22 mouse cellular contexts compared by ENCODE assay signal in the genomic region with DNA sequence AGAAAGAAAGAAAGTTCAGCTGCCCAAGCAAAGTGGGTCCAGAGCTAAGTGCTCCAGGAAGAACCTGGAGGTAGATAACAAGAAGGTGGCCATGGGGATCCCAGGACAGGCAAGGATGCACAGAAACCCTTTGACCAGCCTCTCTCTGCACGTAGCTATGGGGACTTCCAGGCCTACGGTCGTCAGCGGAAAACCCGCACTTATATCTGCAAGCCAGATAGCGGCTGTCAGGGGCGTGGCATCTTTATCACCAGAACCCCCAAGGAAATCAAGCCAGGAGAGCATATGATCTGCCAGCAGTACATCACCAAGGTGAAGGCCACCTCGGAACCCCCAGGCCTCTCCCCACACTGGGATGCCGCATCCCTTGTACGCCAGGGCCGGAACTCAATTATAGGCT. TPM values are rescaled to one million over a fixed set of nuclear protein-coding genes. Genes with fewer than 3 reads are reported as not detected.
"Had no signal": no experiment of that assay in that cellular context is flagged by ENCODE, and none has a peak within 500 bp of the region (broad histone marks: within the 10 kb centered on the region; RNA-seq: fewer than 3 reads in every experiment).

No protein-coding gene starts in this region.

- H3K27ac ChIP-seq: left cerebral cortex, adult 2 months; limb, embryonic 12.5 days; limb, embryonic 15.5 days; lung, embryonic 15.5 days; midbrain, embryonic 12.5 days; midbrain, embryonic 15.5 days; neural tube, embryonic 12.5 days; neural tube, embryonic 15.5 days; stomach, embryonic 15.5 days had no signal

- H3K27me3 ChIP-seq: lung, embryonic 15.5 days; stomach, embryonic 15.5 days had no signal

- H3K9me3 ChIP-seq: limb, embryonic 12.5 days; limb, embryonic 15.5 days; lung, embryonic 15.5 days; midbrain, embryonic 12.5 days; midbrain, embryonic 15.5 days; neural tube, embryonic 12.5 days; neural tube, embryonic 15.5 days; stomach, embryonic 15.5 days had no signal

- H3K36me3 ChIP-seq: limb, embryonic 12.5 days; limb, embryonic 15.5 days; lung, embryonic 15.5 days; midbrain, embryonic 12.5 days; midbrain, embryonic 15.5 days; neural tube, embryonic 12.5 days; neural tube, embryonic 15.5 days; stomach, embryonic 15.5 days had no signal

- H3K4me1 ChIP-seq: limb, embryonic 12.5 days; limb, embryonic 15.5 days; lung, embryonic 15.5 days; midbrain, embryonic 12.5 days; midbrain, embryonic 15.5 days; neural tube, embryonic 12.5 days; neural tube, embryonic 15.5 days; stomach, embryonic 15.5 days had no signal

- H3K4me3 ChIP-seq: left cerebral cortex, adult 2 months; limb, embryonic 12.5 days; limb, embryonic 15.5 days; lung, embryonic 15.5 days; midbrain, embryonic 12.5 days; midbrain, embryonic 15.5 days; neural tube, embryonic 12.5 days; neural tube, embryonic 15.5 days; stomach, embryonic 15.5 days had no signal

- H3K9ac ChIP-seq: limb, embryonic 12.5 days; limb, embryonic 15.5 days; lung, embryonic 15.5 days; midbrain, embryonic 12.5 days; midbrain, embryonic 15.5 days; neural tube, embryonic 12.5 days; neural tube, embryonic 15.5 days; stomach, embryonic 15.5 days had no signal

- ATAC-seq: inflammation-experienced regulatory T-cells, adult 6 months; intestine, embryonic 16.5 days; midbrain, embryonic 15.5 days had no signal

- DNase-seq: kidney, adult 18-20 months; kidney, adult 9 months; kidney, postnatal 14 days; kidney, postnatal 4 days; left cerebral cortex, postnatal 4 days; lung, postnatal 10 days; lung, postnatal 36 days; right cerebral cortex, adult 18-20 months; right cerebral cortex, postnatal 14 days; spleen, adult 18-20 months; thymus, postnatal 25 days had no signal

- H3K4me2 ChIP-seq: limb, embryonic 12.5 days; limb, embryonic 15.5 days; lung, embryonic 15.5 days; midbrain, embryonic 12.5 days; midbrain, embryonic 15.5 days; neural tube, embryonic 12.5 days; neural tube, embryonic 15.5 days; stomach, embryonic 15.5 days had no signal

RNA-seq across cellular contexts. Expression of a gene that starts 6.7 kb away (rescaled TPM):
- polyA plus RNA-seq: inflammation-experienced regulatory T-cells, adult 6 months had no signal
